Mouse (Mus musculus) ES-Bruce4 (cell line): ENCODE data around the gene Smyd2. TPM values are rescaled to one million over a fixed set of nuclear protein-coding genes. Genes with fewer than 3 reads are reported as not detected.

Source experiments
- H3K27ac ChIP-seq: 2 replicates; pipeline ENCODE4 v1.5.1; 2012; ENCODE audit warnings: low read length, inconsistent platforms; ENCODE audit not compliant: insufficient read depth
- H3K27me3 ChIP-seq: 2 replicates; pipeline ENCODE4 v1.6.1; 2012; ENCODE audit warnings: mild to moderate bottlenecking, low read length, inconsistent platforms; ENCODE audit not compliant: control insufficient read depth, poor library complexity, insufficient read depth, severe bottlenecking
- H3K36me3 ChIP-seq: 2 replicates; pipeline ENCODE4 v1.6.1; 2012; ENCODE audit warnings: inconsistent platforms, mild to moderate bottlenecking, low read length, moderate library complexity; ENCODE audit not compliant: control insufficient read depth, poor library complexity, insufficient read depth, severe bottlenecking
- H3K4me1 ChIP-seq: one replicate; pipeline ENCODE4 v1.8.1; 2011; ENCODE audit warnings: low read length; ENCODE audit not compliant: control insufficient read depth, insufficient read depth
- H3K4me3 ChIP-seq: 2 replicates; pipeline ENCODE4 v1.5.1; 2011; ENCODE audit warnings: low read depth, mild to moderate bottlenecking, low read length
- H3K9ac ChIP-seq: 2 replicates; pipeline ENCODE4 v1.6.1; 2012; ENCODE audit warnings: low read depth, mild to moderate bottlenecking, inconsistent platforms; ENCODE audit not compliant: poor library complexity, severe bottlenecking
- H3K9me3 ChIP-seq: replicated peaks from 2 replicates; pipeline ENCODE4 v1.6.1; 2012; ENCODE audit warnings: mild to moderate bottlenecking, low read length, inconsistent platforms; ENCODE audit not compliant: control insufficient read depth, poor library complexity, insufficient read depth, severe bottlenecking
- CTCF ChIP-seq: IDR thresholded peaks from one replicate; pipeline ENCODE4 v1.8.1; 2011; ENCODE audit warnings: low read depth, low read length
- EP300 ChIP-seq: IDR thresholded peaks from 2 replicates; pipeline ENCODE4 v1.6.1; 2011; ENCODE audit warnings: low read depth, low read length; ENCODE audit not compliant: insufficient read depth
- POLR2A ChIP-seq: IDR thresholded peaks from one replicate; pipeline ENCODE4 v1.8.1; 2011; ENCODE audit warnings: low read length; ENCODE audit not compliant: insufficient read depth
- polyA plus RNA-seq: library from polyadenylated mRNA; stranded (reverse); fragments of >200 nt; gene quantifications from 2 replicates; pipeline ENCODE4 v1.2.4, GENCODE M21; 2011; ENCODE audit warnings: low read depth; ENCODE audit not compliant: missing spikeins, insufficient read depth, insufficient read length

Gene Smyd2
- polyA plus RNA-seq, 1 experiment: 34.8 TPM

GRCm38 (mm10) chr1:189875439-189875861, 46.7 kb downstream of the Smyd2 start:
- peaks cover 5% of the 10 kb centered on the region for H3K4me1 ChIP-seq
- no peaks in the 10 kb centered on the region for H3K27me3 ChIP-seq
- no peak overlapping the region for H3K4me3 ChIP-seq
- H3K27ac ChIP-seq: no peak overlapping the region
- H3K36me3 ChIP-seq: no peaks in the 10 kb centered on the region; the same call in 1 of the 2 replicates
- H3K9me3 ChIP-seq: no peaks in the 10 kb centered on the region
- TF ChIP-seq POLR2A: no peak
- TF ChIP-seq EP300: no peak
- H3K9ac ChIP-seq: no peak overlapping the region

- no peaks in the 10 kb centered on the region for H3K9me3 ChIP-seq
- H3K4me1 ChIP-seq: peaks cover 5% of the 10 kb centered on the region
- no peak overlapping the region for H3K27ac ChIP-seq
- H3K4me3 ChIP-seq: no peak overlapping the region
- H3K36me3 ChIP-seq: no peaks in the 10 kb centered on the region; the same call in 1 of the 2 replicates
- H3K9ac ChIP-seq: no peak overlapping the region
- no peak for TF ChIP-seq CTCF
- TF ChIP-seq EP300: no peak
- TF ChIP-seq POLR2A: no peak
- no peaks in the 10 kb centered on the region for H3K27me3 ChIP-seq
Observed at GRCm38 (mm10) chr1:189873591-189873990, 48.6 kb downstream of the Smyd2 start.

GRCm38 (mm10) chr1:189872050-189872449, 50.1 kb downstream of the Smyd2 start:
- Histone ChIP-seq H3K4me1 (peaks cover 5% of the 10 kb centered on the region), H3K27me3 (no peaks in the 10 kb centered on the region), H3K4me3 (no peak overlapping the region), H3K36me3 (no peaks in the 10 kb centered on the region; the same call in 1 of the 2 replicates), H3K27ac (no peak overlapping the region), H3K9me3 (no peaks in the 10 kb centered on the region), H3K9ac (no peak overlapping the region)
- TF ChIP-seq EP300 (no peak), CTCF (no peak), POLR2A (no peak)

GRCm38 (mm10) chr1:189871625-189872024, 50.5 kb downstream of the Smyd2 start:
- H3K9ac ChIP-seq: no peak overlapping the region
- H3K27ac ChIP-seq: no peak overlapping the region
- H3K9me3 ChIP-seq: no peaks in the 10 kb centered on the region
- TF ChIP-seq CTCF (no peak), EP300 (no peak), POLR2A (no peak)
- no peaks in the 10 kb centered on the region for H3K27me3 ChIP-seq
- H3K4me1 ChIP-seq: peaks cover 5% of the 10 kb centered on the region
- H3K36me3 ChIP-seq: no peaks in the 10 kb centered on the region; the same call in 1 of the 2 replicates
- no peak overlapping the region for H3K4me3 ChIP-seq

- TF ChIP-seq CTCF (peak; percentile 60), EP300 (no peak), POLR2A (no peak)
- Histone ChIP-seq H3K4me3 (no peak overlapping the region), H3K27me3 (no peaks in the 10 kb centered on the region), H3K36me3 (no peaks in the 10 kb centered on the region; the same call in 1 of the 2 replicates), H3K4me1 (peaks cover 2% of the 10 kb centered on the region), H3K9ac (no peak overlapping the region), H3K9me3 (no peaks in the 10 kb centered on the region), H3K27ac (no peak overlapping the region)
Observed at GRCm38 (mm10) chr1:189870539-189870938, 51.6 kb downstream of the Smyd2 start.

GRCm38 (mm10) chr1:189869651-189870270, 52.4 kb downstream of the Smyd2 start:
- Histone ChIP-seq H3K9ac (no peak overlapping the region), H3K4me1 (peaks cover 2% of the 10 kb centered on the region), H3K27ac (no peak overlapping the region), H3K36me3 (no peaks in the 10 kb centered on the region; the same call in 1 of the 2 replicates), H3K27me3 (no peaks in the 10 kb centered on the region), H3K9me3 (no peaks in the 10 kb centered on the region), H3K4me3 (no peak overlapping the region)
- peak; percentile 80 for TF ChIP-seq CTCF
- TF ChIP-seq EP300: no peak
